Mouse (Mus musculus) lung, postnatal 0 days (tissue): ENCODE data around the gene Sfi1.
"Not testable (repeated sequence)": the region's sequence is repeated elsewhere in the genome, so short reads cannot be mapped to it uniquely, and the experiment has no call there.

Experiments used
- CTCF ChIP-seq: IDR thresholded peaks from 2 replicates; pipeline ENCODE4 v1.5.1; 2016; ENCODE audit warnings: antibody characterized with exemption, mild to moderate bottlenecking
- EP300 ChIP-seq: IDR thresholded peaks from 2 replicates; pipeline ENCODE4 v1.6.1; 2016; ENCODE audit warnings: antibody characterized with exemption, mild to moderate bottlenecking, control low read depth

GRCm38 (mm10) chr11:3167571-3168001 is 25.7 kb downstream of the Sfi1 start:
- TF ChIP-seq CTCF, EP300: not testable (repeated sequence)
